Mouse (Mus musculus) cerebellum, postnatal 10 days (tissue): ENCODE results near the gene Rpl10.

Experiments
- DNase-seq, 2 experiments: peaks; one replicate each; pipeline ENCODE4 v3.0.0; 2021; ENCODE audit warnings: mixed read lengths in 2 of 2

Rpl10 gene

DNA sequence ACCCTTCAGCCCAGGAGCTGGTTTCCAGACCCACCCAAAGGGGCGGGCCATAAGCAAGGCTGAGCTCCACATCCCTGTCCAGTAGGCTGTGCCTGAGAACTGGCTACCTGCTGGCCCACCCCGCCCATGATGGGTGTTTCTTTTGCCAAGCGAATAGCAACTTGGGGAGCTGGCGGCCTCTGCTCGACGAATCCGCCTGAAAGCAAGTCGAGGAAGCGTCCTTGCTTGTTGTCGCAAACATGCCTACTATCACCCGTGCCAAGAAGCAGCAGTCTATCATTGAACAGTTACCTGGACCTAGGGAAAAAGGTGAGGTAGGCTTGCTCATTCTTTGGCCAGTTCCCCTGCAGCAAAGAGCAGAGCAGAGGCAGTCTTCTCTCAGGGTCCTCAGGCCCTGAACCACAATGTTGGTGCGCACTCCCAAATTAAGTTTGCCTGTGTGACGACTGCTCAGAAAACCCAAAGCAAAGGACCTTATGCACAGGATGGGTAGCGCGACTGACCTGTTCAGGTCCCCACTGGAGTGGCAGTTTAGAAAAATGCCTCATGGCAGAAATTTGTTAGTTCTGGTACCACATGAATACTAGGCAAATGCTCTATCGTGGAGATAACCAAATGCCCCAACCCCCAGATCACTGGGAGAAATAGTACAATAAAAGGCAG is 11.3 kb downstream of the Rpl10 start, which contains the start of the genes Taz and Dnase1l1:
Gene Taz, plus strand, starts transcription at position 181 of the 663 bp plus-strand sequence.
Gene Dnase1l1, minus strand, starts transcription at position 606 of the 663 bp plus-strand sequence.
- DNase-seq, result peak; percentile 69 to 81

- peak; percentile 90 to 93 for DNase-seq
Observed at GRCm38 (mm10) chrX:74282395-74283091, 11.9 kb downstream of the Rpl10 start.

DNA sequence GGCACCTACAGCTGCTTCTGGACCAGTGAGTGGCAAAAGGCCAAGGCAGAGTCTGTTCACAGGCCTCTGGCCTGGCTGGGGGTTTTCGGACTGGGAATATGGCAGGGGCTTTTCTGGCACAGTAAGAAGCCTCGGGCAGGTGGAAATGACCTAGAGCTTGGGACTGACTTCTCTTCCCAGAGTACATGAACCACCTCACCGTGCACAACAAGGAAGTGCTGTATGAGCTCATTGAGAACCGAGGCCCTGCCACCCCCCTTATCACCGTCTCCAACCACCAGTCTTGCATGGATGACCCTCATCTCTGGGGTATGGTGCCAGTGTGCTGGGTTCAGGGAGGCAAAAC is 12.5 kb downstream of the Rpl10 start:
- DNase-seq, result no peak

- no peak for DNase-seq
Observed at GRCm38 (mm10) chrX:74293431-74293830, 22.8 kb downstream of the Rpl10 start.

DNA sequence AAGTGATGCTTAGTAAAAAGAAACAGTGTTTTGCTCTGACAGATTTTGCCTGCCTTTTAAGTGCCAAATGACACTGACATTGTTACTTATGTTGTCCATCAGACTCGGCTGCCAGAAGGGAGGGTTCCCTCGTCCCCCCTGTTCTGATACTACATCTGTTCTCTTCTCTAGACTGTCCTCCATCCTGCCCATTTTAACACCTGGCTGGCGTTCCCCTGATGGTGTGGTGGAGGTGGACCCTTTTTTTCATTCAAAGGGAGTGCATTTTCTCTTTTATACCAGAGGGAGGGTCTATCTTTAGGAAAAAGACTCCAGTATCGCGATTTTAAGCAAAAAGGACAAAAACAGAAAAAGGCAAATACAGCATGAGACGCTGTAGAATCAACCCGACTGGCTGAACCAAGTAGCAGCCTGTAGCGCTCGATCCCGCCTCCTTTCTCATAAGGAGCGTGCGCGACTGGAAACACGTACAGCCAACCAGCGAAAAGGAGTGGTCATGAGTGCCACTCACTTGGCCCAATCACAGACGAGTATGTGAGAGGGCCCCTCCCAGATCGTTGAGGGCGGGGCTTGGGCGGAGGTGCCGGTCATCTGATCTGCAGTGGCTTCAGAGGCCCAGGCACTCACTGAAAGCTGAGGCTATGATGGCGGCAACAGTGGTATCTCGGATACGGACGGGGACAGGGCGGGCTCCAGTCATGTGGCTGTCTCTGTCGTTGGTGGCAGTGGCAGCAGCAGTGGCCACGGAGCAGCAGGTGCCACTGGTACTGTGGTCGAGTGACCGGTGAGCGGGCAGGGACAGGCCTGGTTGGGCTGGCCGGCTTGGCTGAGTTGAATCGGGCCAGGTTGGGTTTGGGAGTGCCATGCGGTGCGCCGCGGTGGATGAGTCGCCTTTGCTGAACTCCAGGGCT is 26.2 kb downstream of the Rpl10 start, which contains the start of gene Atp6ap1:
Gene Atp6ap1, plus strand, starts transcription at position 560 of the 911 bp plus-strand sequence.
- peak; percentile 95 to 97 for DNase-seq

DNA sequence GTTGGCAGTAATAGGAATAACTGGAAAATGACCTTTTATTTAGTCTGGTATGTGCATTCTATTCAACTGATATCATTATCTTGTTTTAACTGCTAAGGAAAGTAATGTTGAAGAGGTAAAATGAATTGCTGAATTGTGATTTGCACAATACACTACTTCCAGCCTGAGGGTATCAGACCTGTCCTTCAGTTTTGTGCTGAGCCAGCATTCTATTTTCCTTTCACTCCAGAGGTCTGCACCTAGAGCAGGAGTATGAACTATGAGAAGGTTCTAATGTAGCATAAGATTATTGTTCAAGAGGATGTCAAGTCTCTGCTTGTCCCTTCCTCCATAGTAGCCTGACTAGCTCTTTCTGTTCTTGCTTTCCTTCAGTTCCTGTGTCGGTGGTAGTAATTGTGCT is 27.7 kb downstream of the Rpl10 start:
- DNase-seq, result no peak

- DNase-seq, result no peak
Observed at GRCm38 (mm10) chrX:74299721-74300120, 29.1 kb downstream of the Rpl10 start.

GRCm38 (mm10) chrX:74304867-74305700 is 34.5 kb downstream of the Rpl10 start, which contains the start of gene Gdi1:
Gene Gdi1, plus strand, starts transcription at chrX:74304998.
- peak; percentile 81 to 83 for DNase-seq

- DNase-seq, result peak; percentile 91 to 93
Observed at GRCm38 (mm10) chrX:74312540-74313464, 42.2 kb downstream of the Rpl10 start, which contains the start of gene Fam50a. Gene Fam50a, plus strand, starts transcription at chrX:74313033.
